Mouse (Mus musculus) brain, embryonic 18.5 days (tissue): ENCODE data around the gene Ryr2.

Experiments used
- DNase-seq: peaks from one replicate; pipeline ENCODE4 v3.0.0-alpha.2; 2012; ENCODE audit warnings: low read depth, low spot score

The Ryr2 gene

DNA sequence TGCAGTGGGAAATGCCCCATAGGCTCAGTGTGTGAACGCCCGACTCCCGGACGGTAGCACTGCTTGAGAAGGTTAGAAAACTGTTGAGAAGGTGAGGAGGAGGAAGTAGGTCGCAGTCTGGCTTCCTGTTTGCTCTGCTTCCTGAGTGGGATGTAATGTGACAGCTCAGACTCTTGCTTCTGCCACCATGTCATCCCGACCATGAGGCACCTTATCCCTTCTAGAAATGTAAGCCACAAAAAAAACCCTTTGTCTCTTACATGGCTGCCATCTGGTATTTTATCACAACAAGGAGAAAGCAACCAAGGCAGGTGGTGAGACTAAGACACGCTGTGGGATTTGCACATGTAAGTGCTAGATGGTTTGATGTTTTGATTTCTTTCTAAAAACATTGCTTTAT, 12.2 kb downstream of the Ryr2 start:
- no peak for DNase-seq

DNA sequence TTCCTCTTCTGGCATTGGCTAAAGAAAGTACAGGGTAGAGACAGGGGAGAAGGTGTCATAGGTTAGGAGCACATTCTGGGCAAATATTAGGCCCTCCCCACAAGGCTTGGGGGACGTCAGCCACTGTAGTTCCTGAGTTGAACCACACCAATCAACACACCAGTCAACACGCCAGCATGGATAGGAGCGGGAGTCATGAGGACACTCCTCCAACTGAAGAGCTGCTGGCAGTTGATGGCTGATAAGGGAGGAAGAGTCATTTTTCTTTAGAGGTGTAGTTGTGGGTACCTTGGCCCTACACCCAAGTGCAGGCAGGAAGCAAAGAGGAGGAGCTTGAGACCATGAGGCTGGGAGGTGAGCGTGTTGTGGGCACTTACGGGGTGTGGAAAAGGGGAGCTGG, 13.6 kb downstream of the Ryr2 start:
- no peak for DNase-seq

DNA sequence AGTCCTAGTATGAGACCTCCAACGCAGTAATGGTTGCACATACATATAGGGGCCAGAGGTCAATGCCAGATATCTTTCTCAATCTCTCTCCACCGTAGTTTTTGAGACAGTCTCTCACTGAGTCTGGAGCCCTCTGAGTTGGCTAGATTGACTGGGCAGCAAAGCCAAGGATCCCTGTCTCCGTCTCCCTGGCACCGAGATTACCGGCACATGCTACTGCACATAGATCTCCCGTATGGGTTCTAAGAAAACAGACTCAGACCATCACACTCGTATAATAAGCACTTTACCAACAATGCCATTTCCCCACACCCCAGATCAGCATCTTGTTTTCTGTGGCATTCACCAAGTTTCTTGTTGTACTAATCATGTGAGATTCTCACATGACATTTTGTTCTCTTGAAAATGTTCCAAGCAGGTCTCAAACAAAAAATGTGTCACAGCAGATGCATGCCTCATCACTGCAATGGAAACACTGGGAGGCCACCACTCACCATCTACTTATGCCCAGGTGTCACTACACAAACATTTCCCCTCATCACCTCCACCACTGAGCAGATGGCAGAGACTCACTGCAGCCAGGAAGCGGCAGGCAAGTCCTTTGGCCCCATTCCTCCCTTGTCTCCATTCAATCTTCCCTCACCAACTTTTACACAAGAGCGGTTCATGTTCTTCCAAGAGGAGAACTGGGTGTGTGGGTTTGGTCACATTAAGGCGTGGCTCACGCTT, 14.2 kb downstream of the Ryr2 start:
- DNase-seq: no peak

- no peak for DNase-seq
Measured at GRCm38 (mm10) chr13:12084112-12084475, 22.7 kb downstream of the Ryr2 start.

GRCm38 (mm10) chr13:12083443-12084111, 23.2 kb downstream of the Ryr2 start:
- DNase-seq: no peak

DNA sequence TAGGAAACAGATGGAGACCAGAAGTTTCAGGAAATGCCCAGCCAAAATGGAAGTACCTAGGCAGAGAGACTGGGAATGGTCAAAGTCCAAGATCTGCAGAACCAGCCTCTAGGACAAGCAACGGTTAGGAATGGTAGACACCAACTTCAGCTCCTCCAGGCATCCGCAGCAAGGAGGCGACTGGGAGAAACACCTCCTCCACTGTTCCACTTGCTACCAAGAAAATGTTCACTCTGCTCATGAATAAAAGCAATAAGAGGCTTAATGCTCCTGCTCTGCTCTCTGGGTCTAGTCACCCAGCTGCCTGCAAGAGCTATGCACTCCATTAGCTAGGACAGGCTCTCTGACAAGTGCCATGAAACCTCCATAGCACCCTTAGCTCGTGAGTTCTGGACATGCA, 26.2 kb downstream of the Ryr2 start:
- no peak for DNase-seq

DNA sequence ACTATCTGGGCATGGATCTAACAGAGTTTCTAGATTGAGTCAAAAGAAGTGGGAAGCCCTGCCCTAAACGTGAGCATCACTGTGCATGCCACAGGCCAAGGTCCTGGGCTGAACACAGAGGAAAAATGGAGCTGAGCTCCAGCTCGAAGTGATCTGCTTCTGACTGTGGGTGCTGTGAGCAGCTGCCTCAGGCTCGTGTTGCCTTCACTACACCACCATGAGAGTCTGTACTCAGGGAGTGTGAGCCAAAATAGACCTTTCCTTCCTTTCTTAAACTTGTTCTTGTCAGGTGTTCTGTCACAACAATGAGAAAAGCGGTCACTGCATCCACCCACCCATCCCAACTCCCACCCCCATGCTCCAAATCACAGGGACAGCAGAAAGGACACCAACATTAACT, 27.2 kb downstream of the Ryr2 start:
- no peak for DNase-seq

GRCm38 (mm10) chr13:12074897-12075296, 31.8 kb downstream of the Ryr2 start:
- no peak for DNase-seq

- DNase-seq: no peak
Measured at GRCm38 (mm10) chr13:12072571-12072970, 34.2 kb downstream of the Ryr2 start.

DNA sequence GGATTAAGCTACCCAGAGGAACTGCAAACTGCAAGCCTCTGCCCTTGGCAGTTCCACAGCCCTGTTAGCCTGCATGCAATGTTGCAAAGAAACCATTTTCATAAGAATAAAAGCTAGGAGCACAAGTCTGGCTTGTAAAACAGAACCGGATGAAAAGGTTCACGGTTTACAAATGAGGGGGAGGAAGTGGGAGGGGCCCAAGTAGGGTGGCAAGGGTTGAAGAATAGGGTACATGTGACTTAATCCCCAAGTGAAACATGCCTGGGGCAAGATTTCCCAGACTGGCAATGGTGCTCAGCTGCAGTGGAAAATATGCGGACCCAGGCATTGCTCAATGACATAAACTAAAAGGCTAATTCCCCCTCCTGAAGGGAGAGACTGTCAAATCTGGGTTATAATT, 34.6 kb downstream of the Ryr2 start:
- no peak for DNase-seq

- DNase-seq: no peak
Measured at GRCm38 (mm10) chr13:12070157-12071129, 36.3 kb downstream of the Ryr2 start.

DNA sequence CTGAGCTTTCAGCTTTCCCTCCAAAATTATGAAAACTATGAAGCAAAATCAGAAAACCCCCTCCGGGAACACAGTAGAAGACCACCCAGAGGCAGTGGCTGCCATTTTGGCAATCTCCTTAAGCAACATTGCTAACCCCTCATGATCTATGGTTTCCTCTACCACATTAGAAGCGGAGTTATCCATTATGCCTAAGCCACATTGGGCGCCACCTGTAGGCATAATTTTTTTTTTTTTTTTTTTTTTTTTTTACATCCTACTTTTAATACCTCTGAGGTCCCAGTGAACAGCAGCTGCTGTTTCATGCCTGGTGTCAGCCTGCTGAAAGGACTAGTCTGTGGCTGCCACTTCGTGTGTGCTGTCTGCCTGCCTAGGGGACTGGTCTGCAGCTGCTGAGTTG, 42.2 kb downstream of the Ryr2 start:
- no peak for DNase-seq

DNA sequence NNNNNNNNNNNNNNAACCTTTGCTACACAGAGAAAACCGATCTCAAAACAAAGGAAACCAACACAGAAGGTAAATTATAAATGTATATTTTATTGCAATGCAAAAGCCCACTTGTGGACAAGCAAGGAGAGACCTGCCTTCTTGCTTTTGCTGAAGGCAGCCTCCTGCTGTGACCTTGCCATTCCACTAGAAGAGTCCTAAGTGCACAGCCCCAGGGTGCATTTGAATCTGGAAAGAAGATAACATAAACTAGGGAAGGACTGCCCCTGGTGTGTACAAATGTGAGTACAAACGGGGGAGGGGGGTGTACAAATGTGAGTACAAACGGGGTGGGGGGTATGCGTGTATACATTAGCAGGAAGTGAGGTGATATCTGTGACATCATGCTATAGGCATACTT, 43.2 kb downstream of the Ryr2 start:
- no peak for DNase-seq

DNA sequence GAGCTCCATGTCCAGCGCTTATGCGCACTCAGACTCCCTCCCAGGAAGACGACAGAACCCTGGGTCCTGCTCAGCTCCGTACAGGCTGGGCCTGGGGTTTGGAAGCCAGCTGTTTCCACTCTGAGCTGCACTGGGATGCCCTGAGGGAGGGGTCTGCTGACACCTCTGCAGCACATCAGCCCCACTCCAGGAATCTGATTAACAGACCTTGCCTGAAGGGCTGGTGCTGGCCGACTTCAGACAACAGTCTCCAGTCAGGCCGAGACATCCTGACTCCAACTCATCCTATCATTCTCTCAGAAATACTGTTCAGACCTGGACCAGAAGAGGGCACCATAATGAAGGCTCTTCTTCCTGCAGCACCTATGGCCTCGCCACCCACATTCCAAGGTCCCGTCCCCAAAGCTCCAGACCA, 49.4 kb downstream of the Ryr2 start:
- DNase-seq: no peak

GRCm38 (mm10) chr13:12055913-12056312, 50.8 kb downstream of the Ryr2 start:
- DNase-seq: no peak

GRCm38 (mm10) chr13:12053910-12054309, 52.8 kb downstream of the Ryr2 start:
- no peak for DNase-seq

DNA sequence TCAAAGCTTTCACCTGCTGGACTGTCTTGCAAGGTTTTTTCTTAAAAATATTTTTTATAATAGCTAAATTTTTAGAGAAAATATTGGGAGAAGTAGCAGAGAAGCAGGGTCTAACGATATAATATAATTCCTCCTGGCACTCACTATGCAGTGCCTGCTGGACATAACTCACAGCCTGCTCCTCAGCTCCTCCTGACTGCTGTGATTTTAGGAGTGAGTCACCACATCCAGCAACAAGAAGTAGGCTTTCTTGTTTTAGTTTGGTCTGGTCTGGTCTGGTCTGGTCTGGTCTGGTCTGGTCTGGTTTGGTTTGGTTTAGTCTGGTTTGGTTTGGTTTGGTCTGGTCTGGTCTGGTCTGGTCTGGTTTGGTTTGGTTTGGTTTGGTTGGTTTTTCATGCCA, 55.9 kb downstream of the Ryr2 start:
- DNase-seq: no peak

- no peak for DNase-seq
Measured at GRCm38 (mm10) chr13:12047059-12047458, 59.7 kb downstream of the Ryr2 start.

GRCm38 (mm10) chr13:12044751-12045150, 62.0 kb downstream of the Ryr2 start:
- DNase-seq: no peak

DNA sequence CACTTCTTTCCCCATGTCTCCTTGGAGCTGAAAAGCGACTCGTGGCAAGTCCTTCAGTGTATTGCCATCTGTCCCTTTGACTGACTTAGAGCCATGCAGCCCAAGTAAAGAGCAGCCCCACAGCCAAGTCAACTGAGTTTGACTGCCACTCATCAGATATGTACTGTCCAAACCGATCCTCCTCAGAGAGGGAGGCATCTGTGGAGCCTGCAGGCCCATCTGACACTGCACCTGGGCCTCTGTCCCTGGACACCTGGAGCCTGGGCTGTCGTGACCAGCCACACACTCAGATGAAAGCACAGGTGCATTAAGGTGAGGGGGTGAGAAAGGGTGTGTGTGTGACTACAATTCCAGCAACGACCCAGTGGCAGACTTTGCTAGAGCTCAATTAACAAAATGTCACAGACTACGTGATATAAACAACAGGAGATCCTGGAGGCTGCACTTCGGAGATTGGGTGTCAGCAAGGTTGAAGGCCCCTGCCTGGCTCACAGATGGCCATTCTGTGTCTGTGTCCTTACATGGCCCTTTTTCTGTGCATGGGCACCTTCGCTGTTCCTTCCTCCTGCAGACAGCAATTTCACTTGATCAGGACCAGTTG, 63.8 kb downstream of the Ryr2 start:
- no peak for DNase-seq

- DNase-seq: no peak
Measured at GRCm38 (mm10) chr13:12039967-12040366, 66.8 kb downstream of the Ryr2 start.

DNA sequence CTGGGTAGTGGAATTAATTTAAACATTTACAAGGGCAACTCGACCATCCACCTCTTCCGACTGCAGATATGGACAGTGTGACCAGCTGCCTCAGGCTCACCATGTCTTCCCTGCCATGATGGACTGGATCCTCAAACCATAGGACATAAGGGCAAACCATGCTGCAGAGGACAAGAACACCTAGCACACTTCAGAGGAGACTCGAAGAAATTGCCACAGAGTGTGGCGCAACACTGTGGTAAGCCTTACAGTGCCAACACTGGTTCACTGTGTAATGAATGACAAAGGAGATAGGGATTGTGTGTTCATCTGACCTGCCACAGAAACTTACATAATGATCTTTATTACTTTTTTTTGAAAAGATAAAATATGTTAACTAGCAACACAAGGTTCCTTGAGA, 68.1 kb downstream of the Ryr2 start:
- DNase-seq: no peak
